Mouse (Mus musculus) myocyte (in vitro differentiated cells): ENCODE measurements around the gene Mrc2. TPM values are rescaled to one million over a fixed set of nuclear protein-coding genes. Genes with fewer than 3 reads are reported as not detected.

Experiments used
- H3K27me3 ChIP-seq: one replicate; pipeline ENCODE4 v1.6.1; 2011; ENCODE audit not compliant: control insufficient read depth, insufficient read depth, insufficient read length
- H3K36me3 ChIP-seq: one replicate; pipeline ENCODE4 v1.6.1; 2011; ENCODE audit not compliant: control insufficient read depth, insufficient read depth
- H3K4me2 ChIP-seq: one replicate; pipeline ENCODE4 v1.6.1; 2011; ENCODE audit warnings: low read depth, control low read depth
- H3K4me3 ChIP-seq: one replicate; pipeline ENCODE4 v1.5.1; 2011; ENCODE audit warnings: mild to moderate bottlenecking, control low read depth, moderate library complexity
- H3K79me2 ChIP-seq: one replicate; pipeline ENCODE4 v1.6.1; 2011; ENCODE audit not compliant: control insufficient read depth, insufficient read depth
- H3ac ChIP-seq: one replicate; pipeline ENCODE4 v1.6.1; 2011; ENCODE audit not compliant: control insufficient read depth, insufficient read length
- CEBPB ChIP-seq: IDR thresholded peaks from 2 replicates; pipeline ENCODE4 v1.6.1; 2011; ENCODE audit warnings: mild to moderate bottlenecking, moderate library complexity; ENCODE audit not compliant: poor library complexity, insufficient read depth, severe bottlenecking
- E2F4 ChIP-seq: IDR thresholded peaks from one replicate; pipeline ENCODE4 v1.6.1; 2011; ENCODE audit warnings: mild to moderate bottlenecking, control low read depth, moderate library complexity; ENCODE audit not compliant: insufficient read depth
- MAX ChIP-seq: IDR thresholded peaks from one replicate; pipeline ENCODE4 v1.6.1; 2011; ENCODE audit warnings: low read depth, mild to moderate bottlenecking, control low read depth
- MYOD1 ChIP-seq, 3 experiments: IDR thresholded peaks; one replicate each; pipeline ENCODE4 v1.6.1; 2011; ENCODE audit warnings: control low read depth in 2 of 3, low read depth in 2 of 3, mild to moderate bottlenecking in 2 of 3, moderate library complexity in 1 of 3; ENCODE audit not compliant: insufficient read length in 2 of 3, control insufficient read depth in 1 of 3
- MYOG ChIP-seq, 3 experiments: IDR thresholded peaks; one replicate each; pipeline ENCODE4 v1.6.1; 2011; ENCODE audit warnings: control low read depth in 2 of 3, low read depth in 2 of 3, mild to moderate bottlenecking in 2 of 3; ENCODE audit not compliant: insufficient read length in 2 of 3, control insufficient read depth in 1 of 3, insufficient read depth in 1 of 3
- POLR2A ChIP-seq: IDR thresholded peaks from one replicate; pipeline ENCODE4 v1.6.1; 2011; ENCODE audit warnings: low read depth, mild to moderate bottlenecking, control low read depth, moderate library complexity; ENCODE audit not compliant: insufficient read length
- POLR2AphosphoS2 ChIP-seq: IDR thresholded peaks from one replicate; pipeline ENCODE4 v1.6.1; 2011; ENCODE audit warnings: low read depth, control low read depth; ENCODE audit not compliant: insufficient read length
- REST ChIP-seq: IDR thresholded peaks from one replicate; pipeline ENCODE4 v1.6.1; 2011; ENCODE audit warnings: mild to moderate bottlenecking, control low read depth, moderate library complexity; ENCODE audit not compliant: insufficient read depth, insufficient read length
- SRF ChIP-seq: IDR thresholded peaks from one replicate; pipeline ENCODE4 v1.6.1; 2011; ENCODE audit warnings: low read depth; ENCODE audit not compliant: control insufficient read depth, insufficient read length
- TCF12 ChIP-seq: IDR thresholded peaks from one replicate; pipeline ENCODE4 v1.6.1; 2011; ENCODE audit warnings: mild to moderate bottlenecking, control low read depth; ENCODE audit not compliant: poor library complexity, insufficient read depth, severe bottlenecking
- TCF3 ChIP-seq: IDR thresholded peaks from one replicate; pipeline ENCODE4 v1.6.1; 2011; ENCODE audit warnings: low read depth, control low read depth; ENCODE audit not compliant: insufficient read length
- USF1 ChIP-seq: IDR thresholded peaks from one replicate; pipeline ENCODE4 v1.6.1; 2011; ENCODE audit warnings: low read depth, mild to moderate bottlenecking, control low read depth, moderate library complexity
- polyA plus RNA-seq: library from polyadenylated mRNA; unstranded; fragments of >200 nt; fragmentation: generic; extraction: Trizol; gene quantifications from one replicate; pipeline ENCODE4 v1.2.1, GENCODE M21; 2012; ENCODE audit warnings: missing spikeins

The Mrc2 gene
- 47.7 TPM for polyA plus RNA-seq

DNA sequence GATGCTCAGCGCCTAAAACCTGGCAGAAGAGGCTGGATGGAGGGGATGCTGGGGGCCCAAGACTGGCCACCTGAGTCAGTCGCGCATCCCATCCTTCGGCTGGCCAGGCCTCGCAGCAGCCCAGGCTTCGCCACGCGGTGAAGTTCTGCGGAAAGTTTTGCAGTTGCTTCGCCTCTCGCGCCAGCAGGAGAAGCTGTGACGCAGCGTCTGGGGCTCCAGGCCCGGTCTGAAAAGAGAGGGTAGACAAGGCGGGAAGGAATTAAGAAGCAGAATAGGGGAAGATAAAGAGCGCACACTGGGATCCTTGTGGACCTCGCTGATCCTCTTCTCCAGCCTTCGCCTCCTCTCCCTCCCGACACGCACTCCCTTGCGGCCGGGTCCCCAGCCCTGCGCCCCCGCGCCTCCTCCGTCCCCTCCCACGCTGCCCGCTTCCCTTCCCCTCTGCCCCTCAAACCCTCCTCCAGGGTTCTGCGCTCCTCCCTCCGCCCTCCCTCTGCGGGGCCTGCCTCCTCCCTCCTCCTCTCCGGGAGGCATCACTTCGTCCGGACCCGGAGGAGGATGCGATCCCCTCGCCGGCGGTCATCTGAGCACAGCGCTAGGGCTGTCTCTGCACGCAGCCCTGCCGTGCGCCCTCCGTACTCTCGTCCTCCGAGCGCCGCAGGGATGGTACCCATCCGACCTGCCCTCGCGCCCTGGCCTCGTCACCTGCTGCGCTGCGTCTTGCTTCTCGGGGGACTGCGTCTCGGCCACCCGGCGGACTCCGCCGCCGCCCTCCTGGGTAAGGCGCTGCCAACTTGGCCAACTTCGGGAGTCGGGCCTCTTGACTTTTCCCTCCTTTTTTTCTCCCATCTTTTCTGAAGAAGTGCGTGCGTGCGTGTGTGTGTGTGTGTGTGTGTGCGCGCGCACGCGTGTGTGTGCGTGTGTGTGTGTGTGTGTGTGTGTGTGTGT is at the start of gene Mrc2:
TSS of gene Mrc2 (plus strand) at position 520 of the 948 bp plus-strand sequence.
- H3K36me3 ChIP-seq = peaks cover 4% of the 10 kb centered on the region
- peaks cover 44% of the 10 kb centered on the region for H3K79me2 ChIP-seq
- H3K4me3 ChIP-seq = peak within 1 kb of the TSS; percentile 57
- H3K4me2 ChIP-seq = peak within 1 kb of the TSS; percentile 74
- no peaks in the 10 kb centered on the region for H3K27me3 ChIP-seq
- TF ChIP-seq MYOG (IDR thresholded peaks at IDR 0.05; ENCODE audit: control insufficient read depth in 1 of 3, insufficient read depth in 1 of 3, insufficient read length in 2 of 3, low read depth in 2 of 3) (peak in 1 of 3 experiments; percentile 30), SRF (no peak), USF1 (no peak), MAX (no peak), E2F4 (no peak), TCF12 (no peak), POLR2A (peak; percentile 85), REST (no peak), POLR2AphosphoS2 (peak; percentile 93), MYOD1 (IDR thresholded peaks at IDR 0.05; ENCODE audit: control insufficient read depth in 1 of 3, insufficient read length in 2 of 3, low read depth in 2 of 3) (peak in 2 of 3 experiments; percentile 33 to 56), TCF3 (no peak), CEBPB (no peak)
- H3ac ChIP-seq = peak within 1 kb of the TSS; percentile 69

DNA sequence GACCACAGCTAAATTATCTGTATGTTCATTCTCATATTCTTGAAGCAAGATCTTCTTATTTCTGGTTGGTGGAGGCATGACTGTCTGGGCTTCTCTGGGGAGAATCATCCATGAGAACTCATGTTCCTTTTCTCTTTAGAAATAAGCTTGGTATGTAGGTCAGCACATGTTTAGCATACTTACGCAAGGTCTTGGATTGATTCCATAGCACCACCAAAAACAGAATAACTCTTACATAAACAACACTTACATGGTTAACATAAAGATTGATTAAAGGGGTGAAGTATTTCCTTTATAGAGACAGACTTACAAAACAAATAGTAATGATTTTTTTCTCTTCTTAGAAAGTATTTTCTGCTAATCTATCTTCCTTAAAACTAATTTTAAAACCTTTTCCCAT is 46.1 kb upstream of the Mrc2 start:
- no peaks in the 10 kb centered on the region for H3K27me3 ChIP-seq
- peaks cover 72% of the 10 kb centered on the region for H3K36me3 ChIP-seq
- H3K4me3 ChIP-seq = no peak overlapping the region
- no peak overlapping the region for H3ac ChIP-seq
- no peak overlapping the region for H3K4me2 ChIP-seq
- no peaks in the 10 kb centered on the region for H3K79me2 ChIP-seq
- TF ChIP-seq TCF12 = no peak
- TF ChIP-seq CEBPB = no peak
- TF ChIP-seq E2F4 = no peak
- no peak for TF ChIP-seq SRF
- no peak for TF ChIP-seq TCF3
- TF ChIP-seq MYOG (IDR thresholded peaks at IDR 0.05; ENCODE audit: control insufficient read depth in 1 of 3, insufficient read depth in 1 of 3, insufficient read length in 2 of 3, low read depth in 2 of 3) = no peak
- no peak for TF ChIP-seq MAX
- TF ChIP-seq USF1 = no peak
- no peak for TF ChIP-seq POLR2AphosphoS2
- no peak for TF ChIP-seq REST
- no peak for TF ChIP-seq MYOD1 (IDR thresholded peaks at IDR 0.05; ENCODE audit: control insufficient read depth in 1 of 3, insufficient read length in 2 of 3, low read depth in 2 of 3)
- TF ChIP-seq POLR2A = no peak

DNA sequence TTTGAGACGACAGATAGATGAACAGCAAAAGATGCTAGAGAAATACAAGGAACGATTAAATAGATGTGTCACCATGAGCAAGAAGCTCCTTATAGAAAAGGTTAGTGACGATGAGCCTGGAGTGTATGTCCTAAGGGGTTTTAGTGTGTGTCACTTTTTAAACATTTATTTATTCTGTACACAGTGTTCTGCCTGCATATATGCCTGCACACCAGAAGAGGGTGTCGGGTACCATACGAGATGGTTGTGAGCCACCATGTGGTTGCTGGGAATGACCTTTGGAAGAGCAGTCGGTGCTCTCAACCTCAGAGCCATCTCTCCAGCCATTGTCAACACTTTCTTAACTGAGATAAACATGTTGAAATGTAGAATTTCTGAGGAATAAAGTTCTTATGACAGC is 45.7 kb upstream of the Mrc2 start:
- Histone ChIP-seq H3K36me3 (peaks cover 72% of the 10 kb centered on the region), H3K79me2 (no peaks in the 10 kb centered on the region), H3K4me2 (no peak overlapping the region), H3K4me3 (no peak overlapping the region), H3K27me3 (no peaks in the 10 kb centered on the region), H3ac (no peak overlapping the region)
- TF ChIP-seq USF1 (no peak), E2F4 (no peak), POLR2AphosphoS2 (no peak), TCF12 (no peak), CEBPB (no peak), MAX (no peak), REST (no peak), TCF3 (no peak), SRF (no peak), MYOD1 (IDR thresholded peaks at IDR 0.05; ENCODE audit: control insufficient read depth in 1 of 3, insufficient read length in 2 of 3, low read depth in 2 of 3) (no peak), MYOG (IDR thresholded peaks at IDR 0.05; ENCODE audit: control insufficient read depth in 1 of 3, insufficient read depth in 1 of 3, insufficient read length in 2 of 3, low read depth in 2 of 3) (no peak), POLR2A (no peak)

DNA sequence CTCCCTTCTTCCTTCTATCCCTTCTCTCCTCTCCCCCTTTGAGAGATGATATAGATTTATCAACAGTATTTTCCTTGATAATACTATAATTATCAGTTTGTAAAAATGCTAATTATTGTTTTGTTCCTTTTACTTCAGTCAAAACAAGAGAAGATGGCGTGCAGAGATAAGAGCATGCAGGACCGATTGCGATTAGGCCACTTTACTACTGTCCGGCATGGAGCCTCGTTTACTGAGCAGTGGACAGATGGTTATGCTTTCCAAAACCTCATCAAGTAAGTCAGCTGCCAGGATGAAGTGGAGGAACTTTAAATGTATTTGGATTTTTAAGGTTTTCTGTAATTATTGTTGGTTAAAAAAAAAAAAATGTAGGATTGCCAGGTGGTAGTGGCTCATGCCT is 45.1 kb upstream of the Mrc2 start:
- no peak for TF ChIP-seq TCF3
- TF ChIP-seq E2F4 = no peak
- no peak for TF ChIP-seq REST
- no peak for TF ChIP-seq CEBPB
- TF ChIP-seq MYOG (IDR thresholded peaks at IDR 0.05; ENCODE audit: control insufficient read depth in 1 of 3, insufficient read depth in 1 of 3, insufficient read length in 2 of 3, low read depth in 2 of 3) = no peak
- TF ChIP-seq SRF = no peak
- TF ChIP-seq USF1 = no peak
- no peak for TF ChIP-seq POLR2AphosphoS2
- TF ChIP-seq MYOD1 (IDR thresholded peaks at IDR 0.05; ENCODE audit: control insufficient read depth in 1 of 3, insufficient read length in 2 of 3, low read depth in 2 of 3) = no peak
- TF ChIP-seq TCF12 = no peak
- TF ChIP-seq MAX = no peak
- TF ChIP-seq POLR2A = no peak
- Histone ChIP-seq H3K79me2 (no peaks in the 10 kb centered on the region), H3K4me3 (no peak overlapping the region)

More for the DNA sequence above, 45.1 kb upstream of the Mrc2 start:
- Histone ChIP-seq H3K36me3 (peaks cover 70% of the 10 kb centered on the region), H3ac (no peak overlapping the region), H3K4me2 (no peak overlapping the region), H3K27me3 (no peaks in the 10 kb centered on the region)
